Mouse (Mus musculus) heart, postnatal 0 days (tissue): Measurements from ENCODE around the gene Fbh1. TPM values are rescaled to one million over a fixed set of nuclear protein-coding genes. Genes with fewer than 3 reads are reported as not detected.
A peak's percentile ranks its signal among the peaks of the same experiment; 100 is the strongest.
"Not testable (repeated sequence)": the region's sequence is repeated elsewhere in the genome, so short reads cannot be mapped to it uniquely, and the experiment has no call there.

Experiments
- ATAC-seq: fragments of 200-750 bp; cut with Nextera tagmentation; 2 replicates; pipeline ENCODE4 v1.8.0; 2017; ENCODE audit warnings: low read depth, moderate number of reproducible peaks, moderate library complexity; ENCODE audit not compliant: insufficient read depth
- DNase-seq: peaks from one replicate; pipeline ENCODE4 v3.0.0-alpha.2; 2016; ENCODE audit warnings: low spot score
- H3K27ac ChIP-seq: fragments of 300-500 bp; sonication (generic); 2 replicates; pipeline ENCODE4 v1.5.1; 2014; ENCODE audit warnings: low read depth, mild to moderate bottlenecking
- H3K27me3 ChIP-seq: fragments of 300-500 bp; sonication (generic); 2 replicates; pipeline ENCODE4 v1.6.1; 2014; ENCODE audit warnings: low read length, mixed read lengths; ENCODE audit not compliant: control insufficient read depth, insufficient read depth
- H3K36me3 ChIP-seq: fragments of 300-500 bp; sonication (generic); replicated peaks from 2 replicates; pipeline ENCODE4 v1.6.1; 2014; ENCODE audit warnings: low read length, mixed read lengths; ENCODE audit not compliant: control insufficient read depth, insufficient read depth
- H3K4me1 ChIP-seq: fragments of 300-500 bp; sonication (generic); 2 replicates; pipeline ENCODE4 v1.6.1; 2014; ENCODE audit warnings: antibody characterized with exemption; ENCODE audit not compliant: control insufficient read depth, insufficient read depth
- H3K4me2 ChIP-seq: fragments of 300-500 bp; sonication (generic); 2 replicates; pipeline ENCODE4 v1.6.1; 2014; ENCODE audit warnings: low read depth, mild to moderate bottlenecking, low read length, moderate library complexity
- H3K4me3 ChIP-seq: fragments of 300-500 bp; sonication (generic); 2 replicates; pipeline ENCODE4 v1.5.1; 2014; ENCODE audit warnings: low read depth, low read length
- H3K9ac ChIP-seq: fragments of 300-500 bp; sonication (generic); replicated peaks from 2 replicates; pipeline ENCODE4 v1.6.1; 2014; ENCODE audit warnings: low read depth, low read length, mixed read lengths
- H3K9me3 ChIP-seq: fragments of 300-500 bp; sonication (generic); replicated peaks from 2 replicates; pipeline ENCODE4 v1.6.1; 2016; ENCODE audit warnings: low read length; ENCODE audit not compliant: control insufficient read depth
- CTCF ChIP-seq: IDR thresholded peaks from 2 replicates; pipeline ENCODE4 v1.5.1; 2016; ENCODE audit warnings: antibody characterized with exemption, control low read depth, low read depth
- EP300 ChIP-seq: IDR thresholded peaks from 2 replicates; pipeline ENCODE4 v1.6.1; 2016; ENCODE audit warnings: antibody characterized with exemption, low read depth
- WGBS: fragments of 180-500 bp; shearing (Covaris S2); extraction: QIAGEN DNeasy Blood & Tissue Kit; methylation state at CpG from one replicate; pipeline ENCODE4 v1.1.7; 2014; 5-methylcytosine and 5-hydroxymethylcytosine counted together
- polyA plus RNA-seq: library from polyadenylated mRNA; unstranded; fragments of >200 nt; fragmentation: Nextera tagmentation; extraction: Ambion mirVana; gene quantifications from 2 replicates; pipeline ENCODE4 v1.2.1, GENCODE M21; 2015
- total RNA-seq: library from RNA; depleted of rRNA; stranded (reverse); fragments of >200 nt; gene quantifications from 2 replicates; pipeline ENCODE4 v1.2.3, GENCODE M21; 2014; ENCODE audit warnings: low replicate concordance

Gene Fbh1
- total and polyA plus RNA-seq, 2 experiments from 2014 or later: 77.3 to 94.7 TPM

DNA sequence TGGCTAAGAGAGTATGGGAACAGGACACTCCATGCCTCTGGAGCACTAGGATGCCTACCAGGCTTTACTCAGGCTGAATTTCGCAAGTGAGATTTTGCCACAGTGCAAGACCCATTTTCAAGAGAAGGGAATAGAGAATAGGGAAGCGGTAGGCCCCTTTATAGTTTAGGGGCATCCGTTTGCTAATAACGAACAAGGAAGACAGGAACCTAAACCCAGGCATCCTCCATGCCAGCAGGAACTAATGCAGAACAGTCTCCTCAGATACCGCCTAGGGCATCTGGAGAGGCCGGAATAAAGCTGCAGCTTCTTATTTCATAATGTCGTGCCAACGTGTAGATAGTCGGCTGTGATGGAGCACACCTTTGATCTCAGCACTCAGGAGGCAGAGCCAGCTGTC, 54.8 kb downstream of the Fbh1 start:
- TF ChIP-seq EP300 (no peak), CTCF (no peak)
- no peaks in the 10 kb centered on the region for H3K27me3 ChIP-seq
- no peak for ATAC-seq
- H3K27ac ChIP-seq: no peak overlapping the region
- no peak for DNase-seq
- H3K9me3 ChIP-seq: no peaks in the 10 kb centered on the region
- H3K4me2 ChIP-seq: no peak overlapping the region
- H3K36me3 ChIP-seq: peaks cover 53% of the 10 kb centered on the region; the same call in 1 of the 2 replicates
- no peak overlapping the region for H3K4me3 ChIP-seq
- H3K4me1 ChIP-seq: no peaks in the 10 kb centered on the region
- no peak overlapping the region for H3K9ac ChIP-seq
- 80% methylated on average over 9 of the region's 9 CpGs for WGBS

DNA sequence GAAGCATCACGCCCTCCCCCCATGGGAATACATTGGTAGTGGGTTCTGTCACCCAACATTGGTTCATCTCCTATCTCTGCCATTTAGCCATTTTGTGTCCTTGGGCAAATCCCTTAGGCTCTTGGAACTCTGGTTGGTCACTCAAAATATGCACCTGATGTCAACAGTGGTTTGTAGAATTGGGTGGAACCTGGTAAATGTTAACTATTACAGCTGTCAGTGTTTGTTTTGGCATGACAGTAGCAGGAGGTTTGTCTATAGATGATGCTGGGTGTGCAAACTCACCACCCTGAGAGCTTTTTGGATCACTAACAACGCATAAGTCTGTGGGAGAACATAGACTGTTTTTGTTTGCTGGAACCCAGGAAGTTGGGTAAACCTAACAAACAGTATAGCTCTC, 58.8 kb downstream of the Fbh1 start:
- DNase-seq (no peak), ATAC-seq (no peak)
- 79% methylated on average over 2 of the region's 2 CpGs for WGBS
- peaks cover 37% of the 10 kb centered on the region; the same call in 1 of the 2 replicates for H3K36me3 ChIP-seq
- H3K9me3 ChIP-seq: no peaks in the 10 kb centered on the region
- H3K9ac ChIP-seq: no peak overlapping the region
- no peak overlapping the region for H3K4me2 ChIP-seq
- no peak overlapping the region for H3K27ac ChIP-seq
- no peak overlapping the region for H3K4me3 ChIP-seq
- no peaks in the 10 kb centered on the region for H3K4me1 ChIP-seq
- no peak for TF ChIP-seq CTCF
- TF ChIP-seq EP300: no peak
- no peaks in the 10 kb centered on the region for H3K27me3 ChIP-seq

DNA sequence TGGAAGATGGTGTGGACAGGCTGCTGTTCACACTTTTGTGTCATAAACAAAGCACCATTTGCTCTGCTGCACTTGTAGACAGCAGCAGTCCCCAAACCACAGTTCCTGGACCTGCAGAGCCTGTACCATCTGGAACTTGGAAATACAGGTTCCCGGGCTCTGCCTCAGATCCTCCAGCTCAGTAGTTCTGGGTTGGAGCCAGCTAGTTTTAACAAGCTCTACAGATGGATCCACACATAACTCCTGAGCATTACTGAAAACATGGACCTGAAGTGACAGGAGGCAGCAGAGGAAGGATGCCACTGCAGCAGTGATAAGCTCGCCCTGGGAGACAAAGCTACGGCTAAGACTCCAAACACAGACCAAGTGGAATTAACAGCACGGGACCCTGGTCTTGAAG, 62.8 kb downstream of the Fbh1 start:
- no peak for TF ChIP-seq CTCF
- TF ChIP-seq EP300: no peak
- 68% methylated on average over 4 of the region's 4 CpGs for WGBS
- H3K9me3 ChIP-seq: no peaks in the 10 kb centered on the region
- no peak overlapping the region for H3K4me3 ChIP-seq
- H3K27ac ChIP-seq: no peak overlapping the region
- H3K4me2 ChIP-seq: no peak overlapping the region
- ATAC-seq: no peak
- H3K9ac ChIP-seq: no peak overlapping the region
- 0 out of 2 replicates have a peak, but pooled peaks cover 7% of the 10 kb centered on the region for H3K36me3 ChIP-seq
- DNase-seq: no peak
- H3K4me1 ChIP-seq: no peaks in the 10 kb centered on the region
- H3K27me3 ChIP-seq: no peaks in the 10 kb centered on the region

DNA sequence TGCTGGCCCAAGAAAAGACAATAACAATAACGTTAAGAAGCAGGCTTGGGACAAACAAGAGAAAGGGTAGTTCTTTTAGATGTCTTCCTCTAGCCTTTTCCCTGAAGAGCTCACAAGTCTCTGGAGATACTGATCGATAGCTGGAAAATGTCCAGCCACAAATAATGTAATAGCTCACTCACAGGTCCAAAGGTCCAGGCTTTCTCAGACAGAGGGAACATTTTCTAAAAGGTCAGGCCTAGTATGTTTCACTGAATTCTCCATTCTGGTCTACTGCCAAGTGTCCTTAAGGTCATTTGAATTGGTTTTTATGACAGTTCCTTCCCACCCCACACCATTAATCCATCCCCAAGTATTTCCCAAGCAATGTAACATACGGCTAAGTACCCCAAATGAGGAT, 64.4 kb downstream of the Fbh1 start:
- Histone ChIP-seq H3K36me3 (no peaks in the 10 kb centered on the region), H3K9me3 (no peaks in the 10 kb centered on the region), H3K4me3 (no peak overlapping the region), H3K9ac (no peak overlapping the region), H3K4me1 (peaks cover 8% of the 10 kb centered on the region), H3K27me3 (no peaks in the 10 kb centered on the region), H3K27ac (no peak overlapping the region), H3K4me2 (no peak overlapping the region)
- TF ChIP-seq EP300 (no peak), CTCF (no peak)
- no peak for ATAC-seq
- DNase-seq: no peak
- WGBS: 73% methylated on average over 3 of the region's 3 CpGs

DNA sequence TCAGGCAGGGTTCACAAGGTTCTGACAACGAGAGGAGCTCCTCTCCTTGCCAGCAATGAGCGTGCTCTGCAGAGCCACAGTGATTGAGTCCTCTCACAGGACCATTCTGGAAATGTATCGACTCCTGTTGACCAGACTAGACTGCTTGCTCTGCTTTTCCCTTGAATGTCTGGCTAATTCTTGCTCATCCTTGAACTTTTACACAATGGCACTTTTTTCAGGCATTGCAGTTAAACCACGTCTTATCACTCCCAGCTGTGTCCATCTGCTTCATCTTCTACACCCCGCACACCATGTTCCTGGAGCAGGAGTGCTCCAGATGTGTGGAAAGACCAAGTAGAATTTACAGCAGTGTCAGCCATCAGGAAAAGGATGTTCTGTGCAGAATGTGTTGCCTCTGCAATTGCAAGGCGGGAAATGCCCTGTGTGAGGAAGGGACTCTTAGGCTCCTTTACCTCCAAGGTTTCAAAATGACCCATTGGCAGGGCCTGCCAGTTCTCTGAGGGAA, 64.8 kb downstream of the Fbh1 start:
- DNase-seq (no peak), ATAC-seq (no peak)
- no peak overlapping the region for H3K27ac ChIP-seq
- no peaks in the 10 kb centered on the region for H3K9me3 ChIP-seq
- no peaks in the 10 kb centered on the region for H3K36me3 ChIP-seq
- WGBS: 77% methylated on average over 6 of the region's 6 CpGs
- TF ChIP-seq EP300 (no peak), CTCF (no peak)
- no peak overlapping the region for H3K4me2 ChIP-seq
- H3K4me3 ChIP-seq: no peak overlapping the region
- H3K9ac ChIP-seq: no peak overlapping the region
- peaks cover 8% of the 10 kb centered on the region for H3K4me1 ChIP-seq
- no peaks in the 10 kb centered on the region for H3K27me3 ChIP-seq

DNA sequence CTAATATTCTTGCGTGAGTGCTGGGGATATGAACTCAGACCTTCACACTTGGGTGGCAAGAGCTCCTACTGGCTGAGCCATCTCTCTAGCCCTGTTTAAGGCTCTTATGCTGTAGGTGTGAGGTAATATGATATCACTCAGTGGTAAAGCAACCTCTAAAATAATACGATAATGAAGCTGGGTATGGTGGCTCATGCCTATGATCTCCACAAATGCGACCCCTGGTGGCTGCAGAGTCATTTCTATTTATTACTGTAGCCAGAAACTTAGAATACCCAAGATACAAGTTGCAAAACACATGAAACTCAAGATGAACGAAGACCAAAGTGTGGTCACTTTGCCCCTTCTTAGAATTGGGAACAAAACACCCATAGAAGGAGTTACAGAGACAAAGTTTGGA, 67.3 kb downstream of the Fbh1 start:
- H3K36me3 ChIP-seq, ATAC-seq, H3K9ac ChIP-seq, H3K4me3 ChIP-seq, H3K4me2 ChIP-seq, H3K27me3 ChIP-seq, H3K27ac ChIP-seq, H3K9me3 ChIP-seq: not testable (repeated sequence)
- DNase-seq: peak; percentile 14
- peaks cover 12% of the 10 kb centered on the region for H3K4me1 ChIP-seq
- TF ChIP-seq CTCF: peak; percentile 49
- WGBS: 40% methylated on average over 4 of the region's 4 CpGs
